Comparison of ENCODE assay signal across 14 mouse cellular contexts in genomic region chr11:55336101-55336891, GRCm38 (mm10). TPM values are rescaled to one million over a fixed set of nuclear protein-coding genes. Genes with fewer than 3 reads are reported as not detected.
DNase-seq lines count a peak whose midpoint lies in the region; ATAC-seq lines count a peak whose summit lies in the region.
"Had no signal": no experiment of that assay in that cellular context is flagged by ENCODE, and none has a peak within 500 bp of the region (broad histone marks: within the 10 kb centered on the region; RNA-seq: fewer than 3 reads in every experiment).

TSS of gene Fat2 (minus strand) at chr11:55336564.

- no peaks in the 10 kb centered on the region for H3K36me3 ChIP-seq in limb, embryonic 15.5 days
- H3K36me3 ChIP-seq: neural tube, embryonic 12.5 days had no signal

- no peaks in the 10 kb centered on the region for H3K9me3 ChIP-seq in limb, embryonic 15.5 days
- H3K9me3 ChIP-seq: neural tube, embryonic 12.5 days had no signal

- H3K4me3 ChIP-seq in limb, embryonic 15.5 days, result peak within 1 kb of the TSS; percentile 20
- H3K4me3 ChIP-seq: neural tube, embryonic 12.5 days had no signal

- intact Hi-C loops in left cerebral cortex, postnatal 4 days (cut with DNase I), result no loop called here
- intact Hi-C loops in left cerebral cortex, postnatal 14 days (cut with DNase I), result no loop called here

- H3K9ac ChIP-seq in limb, embryonic 15.5 days, result no peak within 1 kb of the TSS
- H3K9ac ChIP-seq: hindbrain, embryonic 14.5 days; neural tube, embryonic 12.5 days had no signal

- 0 out of 2 replicates have a peak, but pooled peaks cover 4% of the 10 kb centered on the region for H3K27me3 ChIP-seq in limb, embryonic 15.5 days
- H3K27me3 ChIP-seq: neural tube, embryonic 12.5 days had no signal

- ATAC-seq in cerebellum, adult (ENCODE audit: insufficient number of reproducible peaks, low FRiP score, low TSS enrichment), result peak; percentile 79
- ATAC-seq in limb, embryonic 15.5 days (ENCODE audit: insufficient number of reproducible peaks, low FRiP score, low TSS enrichment, low read depth), result no peak
- ATAC-seq in megakaryocyte progenitor cell, adult 5-6 weeks (replicated peaks; ENCODE audit: poor library complexity), result no peak
- ATAC-seq: midbrain, embryonic 16.5 days had no signal

- WGBS in limb, embryonic 15.5 days, result 32% methylated on average over 13 of the region's 13 CpGs

- H3K27ac ChIP-seq in limb, embryonic 15.5 days, result peak within 1 kb of the TSS; percentile 43
- H3K27ac ChIP-seq: hindbrain, embryonic 14.5 days; neural tube, embryonic 12.5 days had no signal

- peak; percentile 71 for DNase-seq in left cerebral cortex, postnatal 4 days
- no peak for DNase-seq in left cerebral cortex, postnatal 14 days (ENCODE audit: low spot score in 2 of 2)
- DNase-seq in cerebellum, adult 9-10 months, result peak; percentile 96
- DNase-seq in spleen, adult 12 weeks (ENCODE audit: low spot score), result no peak
- DNase-seq: kidney, adult 8-10 months; spleen, adult 18-20 months had no signal

- H3K4me2 ChIP-seq in limb, embryonic 15.5 days, result peak within 1 kb of the TSS; percentile 30
- H3K4me2 ChIP-seq: hindbrain, embryonic 14.5 days; neural tube, embryonic 12.5 days had no signal

- H3K4me1 ChIP-seq in limb, embryonic 15.5 days, result peaks cover 7% of the 10 kb centered on the region; the same call in 1 of the 2 replicates
- H3K4me1 ChIP-seq: neural tube, embryonic 12.5 days had no signal

RNA-seq across cellular contexts. Expression of gene Fat2, which starts in this region (rescaled TPM):
- under 1 TPM; 0.70 to 0.86 TPM for total RNA-seq in left cerebral cortex, postnatal 4 days (2021)
- 1 to 10 TPM in 1 of 2 experiments, under 1 TPM in 1; 0.51 to 1.3 TPM for total RNA-seq in left cerebral cortex, postnatal 14 days (2021)
- 0.99 and 1.1 TPM in 2 replicates for polyA plus RNA-seq in limb, embryonic 15.5 days (2015; fragmentation: Nextera tagmentation; extraction: Ambion mirVana)
- total RNA-seq in megakaryocyte progenitor cell, adult 5-6 weeks (2015), result not detected in 2 replicates
- not detected in 2 replicates for total RNA-seq in megakaryocyte progenitor cell, adult 5-6 weeks (2017)
- total RNA-seq: common myeloid progenitor, adult 5-6 weeks had no signal
- polyA plus RNA-seq: liver, embryonic 16.5 days had no signal

Comparison
In these comparisons a context has a peak if more than half of its experiments do, and no peak if none do; other contexts are left out.
1. Peak in DNase-seq in left cerebral cortex, postnatal 4 days; RNA of the gene not detected or under 1 TPM.